Mouse (Mus musculus) E14TG2a.4 (cell line): ENCODE results near the gene Ermp1.
"Not testable (repeated sequence)": the region's sequence is repeated elsewhere in the genome, so short reads cannot be mapped to it uniquely, and the experiment has no call there.

Source experiments
- H3K27me3 ChIP-seq: 2 replicates; pipeline ENCODE4 v1.6.1; 2014; ENCODE audit warnings: low read length, control low read depth; ENCODE audit not compliant: insufficient read depth
- H3K36me3 ChIP-seq: 2 replicates; pipeline ENCODE4 v1.6.1; 2014; ENCODE audit warnings: low read length, control low read depth; ENCODE audit not compliant: insufficient read depth
- H3K4me1 ChIP-seq: replicated peaks from 2 replicates; pipeline ENCODE4 v1.6.1; 2014; ENCODE audit warnings: low read depth, low read length, control low read depth
- H3K4me3 ChIP-seq: replicated peaks from 2 replicates; pipeline ENCODE4 v1.5.1; 2014; ENCODE audit warnings: mild to moderate bottlenecking, low read length
- H3K9me3 ChIP-seq: 2 replicates; pipeline ENCODE4 v1.6.1; 2014; ENCODE audit warnings: low read length, control low read depth
- CTCF ChIP-seq: conservative IDR thresholded peaks from 2 replicates; pipeline ENCODE4 v1.5.1; 2014; ENCODE audit warnings: low read length
- NANOG ChIP-seq: IDR thresholded peaks from 2 replicates; pipeline ENCODE4 v1.6.1; 2014; ENCODE audit warnings: borderline replicate concordance, low read length, mixed read lengths
- POU5F1 ChIP-seq: IDR thresholded peaks from 2 replicates; pipeline ENCODE4 v1.6.1; 2014; ENCODE audit warnings: low read length, borderline replicate concordance

The Ermp1 gene

DNA sequence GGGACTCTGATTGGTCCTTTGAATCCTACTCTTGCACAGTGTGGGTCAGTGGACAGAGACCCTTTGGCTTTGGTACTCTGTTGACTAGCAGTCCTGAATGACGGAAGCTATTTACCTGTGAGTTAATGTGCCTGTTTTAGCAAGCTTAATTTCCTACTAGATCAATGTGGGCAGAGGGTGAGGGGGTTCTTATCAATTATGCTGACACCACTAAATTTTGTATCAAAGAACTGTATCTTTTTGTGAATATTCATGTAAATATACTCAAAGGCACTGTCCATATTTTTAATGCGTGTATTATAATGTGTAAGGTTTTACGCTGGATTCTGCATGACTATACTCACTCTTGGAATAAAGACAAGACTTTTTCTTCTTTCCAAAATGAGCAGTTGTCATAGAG lies 43.6 kb downstream of the Ermp1 start:
- H3K9me3 ChIP-seq = no peaks in the 10 kb centered on the region
- H3K36me3 ChIP-seq = peaks cover 56% of the 10 kb centered on the region
- peaks cover 24% of the 10 kb centered on the region for H3K4me1 ChIP-seq
- H3K4me3 ChIP-seq = no peak overlapping the region
- H3K27me3 ChIP-seq = no peaks in the 10 kb centered on the region
- TF ChIP-seq CTCF (no peak), NANOG (no peak), POU5F1 (no peak)

DNA sequence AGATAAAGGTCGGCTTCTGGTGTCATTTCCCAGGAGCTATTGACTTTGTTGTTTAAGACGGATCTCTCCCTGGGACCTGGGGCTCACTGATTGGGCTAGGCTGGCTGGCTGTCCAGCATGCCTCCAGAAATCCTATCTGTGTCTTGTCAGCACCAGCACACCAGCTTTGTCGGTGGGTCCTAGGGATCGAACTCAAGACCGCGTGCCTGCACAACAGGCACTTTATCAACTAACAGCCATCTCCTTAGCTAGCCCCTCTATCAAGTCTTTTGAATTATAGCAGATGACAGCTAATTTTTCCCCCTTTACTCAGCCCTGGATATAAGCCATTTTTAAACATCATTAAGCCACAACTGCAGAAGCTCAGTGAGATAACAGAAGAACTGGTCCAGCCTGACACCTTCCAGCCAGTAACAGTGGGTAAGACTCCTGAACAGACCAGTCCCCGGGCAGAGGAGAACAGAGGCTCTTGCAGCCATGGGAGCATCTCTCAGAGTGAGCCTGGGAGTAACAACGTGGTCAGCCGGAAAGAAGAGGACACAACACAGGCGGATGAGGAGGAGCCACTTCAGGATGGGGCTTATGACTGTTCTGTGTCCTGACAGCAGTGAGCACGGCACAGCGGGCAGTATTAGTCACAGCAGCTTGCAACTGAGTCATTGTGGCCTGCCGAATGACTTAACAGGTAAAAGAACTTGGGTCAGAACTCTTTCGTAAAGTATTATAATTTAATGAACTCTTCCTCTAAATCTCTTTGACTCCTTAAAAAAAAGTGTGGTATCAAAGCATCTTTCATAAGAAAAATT lies 44.5 kb downstream of the Ermp1 start:
- Histone ChIP-seq H3K9me3 (no peaks in the 10 kb centered on the region), H3K36me3 (peaks cover 61% of the 10 kb centered on the region), H3K4me3 (no peak overlapping the region), H3K4me1 (peaks cover 17% of the 10 kb centered on the region), H3K27me3 (no peaks in the 10 kb centered on the region)
- no peak for TF ChIP-seq CTCF
- no peak for TF ChIP-seq POU5F1
- no peak for TF ChIP-seq NANOG

DNA sequence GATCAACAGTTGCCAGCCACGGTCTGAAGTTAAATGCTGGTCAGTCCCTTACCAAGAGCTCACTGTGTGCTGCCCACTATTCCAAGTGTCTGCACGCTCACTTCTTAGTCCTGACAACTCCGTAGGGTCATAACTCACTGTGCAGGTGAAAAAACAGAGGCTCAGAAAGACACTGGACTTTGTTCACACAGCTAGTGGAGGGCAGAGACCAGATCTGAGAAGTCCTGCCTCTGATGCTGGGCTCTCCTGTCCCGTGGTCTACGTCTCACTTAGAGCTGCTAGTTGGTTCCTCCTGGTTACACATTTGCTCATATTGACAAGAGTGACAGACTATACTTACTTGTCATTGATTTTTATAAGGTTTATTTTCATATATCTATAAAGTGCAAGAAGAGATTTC lies 49.2 kb downstream of the Ermp1 start:
- TF ChIP-seq NANOG = no peak
- no peak for TF ChIP-seq CTCF
- no peak for TF ChIP-seq POU5F1
- Histone ChIP-seq H3K4me1 (peaks cover 23% of the 10 kb centered on the region), H3K4me3 (no peak overlapping the region), H3K9me3 (no peaks in the 10 kb centered on the region), H3K27me3 (no peaks in the 10 kb centered on the region), H3K36me3 (peaks cover 74% of the 10 kb centered on the region)

DNA sequence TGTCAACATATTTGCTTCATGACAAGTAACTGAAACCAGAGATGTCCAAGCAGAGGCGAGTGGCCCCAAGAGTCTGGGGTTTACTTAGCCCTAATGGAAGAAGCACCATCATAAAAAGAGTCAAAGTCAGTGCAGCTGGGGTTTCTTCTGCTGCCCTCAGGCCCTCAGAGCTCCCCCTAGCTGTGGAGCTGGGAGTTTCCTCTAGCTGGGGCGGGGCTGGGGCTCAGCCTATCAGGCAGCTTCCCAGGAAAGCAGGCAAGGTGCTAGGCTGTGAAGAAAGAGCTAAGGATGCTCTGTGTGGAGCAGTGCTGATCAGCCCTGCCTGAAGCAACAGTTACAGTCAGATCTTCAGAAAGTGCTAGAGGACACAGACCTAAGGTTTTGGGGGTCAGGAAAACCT lies 51.2 kb downstream of the Ermp1 start:
- Histone ChIP-seq H3K4me1 (peaks cover 41% of the 10 kb centered on the region), H3K27me3 (no peaks in the 10 kb centered on the region), H3K36me3 (peaks cover 54% of the 10 kb centered on the region), H3K9me3 (no peaks in the 10 kb centered on the region), H3K4me3 (no peak overlapping the region)
- TF ChIP-seq NANOG (no peak), POU5F1 (no peak), CTCF (peak; percentile 53)

DNA sequence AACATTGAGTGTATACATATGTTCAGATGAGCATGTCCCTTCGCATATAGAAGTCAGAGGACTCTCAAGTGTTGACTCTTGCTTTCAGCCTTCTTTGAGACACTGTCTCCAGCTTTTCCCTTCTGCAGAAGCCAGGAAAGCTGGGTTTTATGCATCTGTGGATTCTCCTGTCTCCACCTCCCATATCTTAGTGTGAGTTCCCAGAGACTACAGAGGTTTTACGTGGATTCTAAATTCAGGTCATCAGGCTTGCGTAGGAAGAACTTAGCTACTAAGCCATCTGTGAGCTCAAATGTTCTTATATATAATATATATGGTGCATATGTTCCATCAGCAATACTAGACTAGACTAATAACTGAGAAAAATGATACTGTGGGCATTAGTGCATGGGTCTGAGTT lies 51.9 kb downstream of the Ermp1 start:
- no peak overlapping the region for H3K4me3 ChIP-seq
- peaks cover 54% of the 10 kb centered on the region for H3K36me3 ChIP-seq

DNA sequence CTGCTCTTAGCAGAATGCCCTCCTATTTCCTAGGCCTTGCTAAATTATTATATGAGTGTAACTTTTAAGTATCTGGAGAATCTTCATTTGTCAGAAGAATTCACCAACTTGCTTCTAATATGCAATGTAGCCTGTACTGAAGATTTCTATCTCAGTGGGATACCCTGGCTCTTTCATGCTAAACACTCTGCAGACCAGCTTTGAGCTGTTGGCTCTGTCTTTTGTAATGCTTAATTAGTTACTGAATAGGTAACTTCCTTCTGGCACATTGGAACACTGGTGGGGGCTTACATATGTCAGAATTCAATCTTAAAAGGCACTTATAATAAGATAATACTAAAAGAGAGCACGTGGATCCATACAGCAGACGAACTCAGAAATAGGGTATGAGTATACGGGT lies 54.4 kb downstream of the Ermp1 start:
- H3K4me1 ChIP-seq = peaks cover 46% of the 10 kb centered on the region
- H3K36me3 ChIP-seq = peaks cover 46% of the 10 kb centered on the region
- not testable (repeated sequence) for H3K9me3 ChIP-seq, H3K4me3 ChIP-seq, H3K27me3 ChIP-seq
- peak; percentile 61; the same call in 1 of the 2 replicates for TF ChIP-seq NANOG

More for the DNA sequence above, 51.9 kb downstream of the Ermp1 start:
- TF ChIP-seq NANOG = no peak
- no peak for TF ChIP-seq CTCF
- no peak for TF ChIP-seq POU5F1
- Histone ChIP-seq H3K27me3 (no peaks in the 10 kb centered on the region), H3K9me3 (no peaks in the 10 kb centered on the region), H3K4me1 (peaks cover 45% of the 10 kb centered on the region)

DNA sequence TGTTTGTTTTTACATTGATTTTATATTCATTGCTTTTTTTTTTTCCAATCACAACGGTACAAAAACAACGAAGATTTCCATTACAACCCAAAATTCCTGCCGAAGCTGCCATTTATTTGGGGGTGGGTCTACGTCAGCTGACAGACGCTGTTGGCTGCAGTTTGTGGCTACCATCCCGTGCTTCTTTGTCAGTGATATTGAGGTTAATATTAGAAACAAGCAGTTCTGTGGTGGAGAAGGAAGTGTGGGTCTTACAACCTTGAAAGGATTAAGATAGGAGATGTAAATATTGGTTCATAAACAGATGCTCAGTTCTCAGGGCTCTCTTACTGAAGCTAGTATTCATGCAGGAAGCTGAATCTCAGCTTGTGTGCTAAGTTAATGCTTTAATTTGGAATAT lies 64.5 kb downstream of the Ermp1 start:
- TF ChIP-seq POU5F1 (no peak), NANOG (no peak), CTCF (no peak)
- H3K27me3 ChIP-seq = no peaks in the 10 kb centered on the region
- H3K9me3 ChIP-seq = 0 out of 2 replicates have a peak, but pooled peaks cover under 1% of the 10 kb centered on the region
- H3K36me3 ChIP-seq = peaks cover 47% of the 10 kb centered on the region
- no peak overlapping the region for H3K4me3 ChIP-seq
- no peaks in the 10 kb centered on the region for H3K4me1 ChIP-seq

DNA sequence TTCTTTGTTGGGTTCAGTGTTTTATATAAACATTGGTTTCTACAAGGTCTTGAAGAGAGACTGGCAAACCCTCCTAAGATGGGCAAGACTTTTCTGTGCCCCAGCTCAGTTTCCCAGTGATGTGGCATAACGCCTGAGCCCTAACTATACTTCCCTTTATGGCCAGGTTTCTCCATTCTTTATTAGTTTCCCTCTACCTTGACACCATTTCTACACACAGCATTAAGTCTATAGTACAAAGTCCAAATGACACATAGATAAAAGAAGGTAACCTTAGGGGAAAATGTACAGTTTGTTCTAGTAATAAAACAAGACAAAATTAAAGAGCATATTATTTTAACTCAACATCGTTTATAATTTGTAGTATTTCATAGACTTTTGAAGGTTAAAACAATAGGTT lies 65.8 kb downstream of the Ermp1 start:
- no peaks in the 10 kb centered on the region for H3K9me3 ChIP-seq
- H3K36me3 ChIP-seq = peaks cover 45% of the 10 kb centered on the region
- H3K27me3 ChIP-seq = no peaks in the 10 kb centered on the region
- H3K4me3 ChIP-seq = no peak overlapping the region
- no peaks in the 10 kb centered on the region for H3K4me1 ChIP-seq
- no peak for TF ChIP-seq NANOG
- no peak for TF ChIP-seq POU5F1
- TF ChIP-seq CTCF = no peak

DNA sequence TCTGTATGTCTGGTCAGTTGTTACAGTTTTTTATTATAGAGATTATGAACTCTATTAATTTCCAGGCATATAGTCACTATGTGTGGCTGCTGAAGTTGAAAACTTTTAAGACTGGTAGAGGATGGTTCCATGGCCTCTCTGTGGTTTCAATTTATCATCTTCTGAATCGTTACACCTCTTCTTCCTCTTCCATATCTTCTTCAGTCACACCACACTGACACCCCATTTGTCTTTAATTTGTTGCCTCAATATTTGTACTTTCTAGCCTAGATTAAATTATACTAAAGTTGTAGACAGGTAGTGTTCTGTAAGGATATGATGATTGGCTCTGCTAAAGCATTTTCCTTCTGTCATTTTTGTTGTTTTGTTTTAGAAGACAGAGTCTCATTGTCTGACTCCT lies 81.7 kb downstream of the Ermp1 start:
- H3K27me3 ChIP-seq = no peaks in the 10 kb centered on the region
- peaks cover 29% of the 10 kb centered on the region for H3K36me3 ChIP-seq
- H3K9me3 ChIP-seq = no peaks in the 10 kb centered on the region
- no peaks in the 10 kb centered on the region for H3K4me1 ChIP-seq
- TF ChIP-seq CTCF = no peak
- no peak for TF ChIP-seq POU5F1
- TF ChIP-seq NANOG = no peak
- H3K4me3 ChIP-seq = no peak overlapping the region
